Mouse (Mus musculus) forebrain, postnatal 0 days (tissue): Measurements from ENCODE around the gene Tnfrsf1a. TPM values are rescaled to one million over a fixed set of nuclear protein-coding genes. Genes with fewer than 3 reads are reported as not detected.

Source experiments
- ATAC-seq: fragments of 200-750 bp; cut with Nextera tagmentation; 2 replicates; pipeline ENCODE4 v1.8.0; 2017; ENCODE audit warnings: mild to moderate bottlenecking, moderate library complexity
- DNase-seq: peaks from one replicate; pipeline ENCODE4 v3.0.0-alpha.2; 2015
- H3K27ac ChIP-seq: fragments of 300-500 bp; sonication (generic); 2 replicates; pipeline ENCODE4 v1.5.1; 2014; ENCODE audit warnings: low read depth, mild to moderate bottlenecking, antibody characterized with exemption, low read length, moderate library complexity, mixed read lengths
- H3K27me3 ChIP-seq: fragments of 300-500 bp; sonication (generic); 2 replicates; pipeline ENCODE4 v1.6.1; 2014; ENCODE audit warnings: mild to moderate bottlenecking, low read length, mixed read lengths; ENCODE audit not compliant: insufficient read depth
- H3K36me3 ChIP-seq: fragments of 300-500 bp; sonication (generic); 2 replicates; pipeline ENCODE4 v1.6.1; 2014; ENCODE audit warnings: mild to moderate bottlenecking, moderate library complexity; ENCODE audit not compliant: insufficient read depth
- H3K4me1 ChIP-seq: fragments of 300-500 bp; sonication (generic); 2 replicates; pipeline ENCODE4 v1.6.1; 2014; ENCODE audit warnings: antibody characterized with exemption; ENCODE audit not compliant: insufficient read depth
- H3K4me2 ChIP-seq: fragments of 300-500 bp; sonication (generic); 2 replicates; pipeline ENCODE4 v1.6.1; 2014; ENCODE audit warnings: low read depth, mild to moderate bottlenecking, moderate library complexity
- H3K4me3 ChIP-seq: fragments of 300-500 bp; sonication (generic); 2 replicates; pipeline ENCODE4 v1.5.1; 2014; ENCODE audit warnings: low read depth, low read length, mixed read lengths
- H3K9ac ChIP-seq: fragments of 300-500 bp; sonication (generic); 2 replicates; pipeline ENCODE4 v1.6.1; 2014; ENCODE audit warnings: mild to moderate bottlenecking
- H3K9me3 ChIP-seq: fragments of 300-500 bp; sonication (generic); 2 replicates; pipeline ENCODE4 v1.6.1; 2016; ENCODE audit warnings: low read length
- CTCF ChIP-seq: sonication (generic); IDR thresholded peaks from 2 replicates; pipeline ENCODE4 v1.5.1; 2016; ENCODE audit warnings: antibody characterized with exemption, control low read depth, low read depth
- WGBS: fragments of 180-500 bp; shearing (Covaris S2); extraction: QIAGEN DNeasy Blood & Tissue Kit; methylation state at CpG from one replicate; pipeline ENCODE4 v1.1.7; 2014; 5-methylcytosine and 5-hydroxymethylcytosine counted together
- polyA plus RNA-seq: library from polyadenylated mRNA; unstranded; fragments of >200 nt; fragmentation: Nextera tagmentation; extraction: Ambion mirVana; gene quantifications from 2 replicates; pipeline ENCODE4 v1.2.1, GENCODE M21; 2015
- total RNA-seq: library from RNA; depleted of rRNA; stranded (reverse); fragments of >200 nt; gene quantifications from 2 replicates; pipeline ENCODE4 v1.2.3, GENCODE M21; 2014

Gene Tnfrsf1a
- total and polyA plus RNA-seq, 2 experiments from 2014 or later = 12.1 to 13.2 TPM

- Histone ChIP-seq H3K4me2 (peak overlapping the region; percentile 46), H3K9me3 (no peaks in the 10 kb centered on the region), H3K27me3 (no peaks in the 10 kb centered on the region), H3K36me3 (no peaks in the 10 kb centered on the region), H3K4me3 (peak overlapping the region; percentile 34), H3K4me1 (no peaks in the 10 kb centered on the region), H3K27ac (no peak overlapping the region), H3K9ac (peak overlapping the region; percentile 14)
- ATAC-seq (peak; percentile 7; the same call in 1 of the 2 replicates), DNase-seq (no peak)
- 12% methylated on average over 16 of the region's 20 CpGs for WGBS
- TF ChIP-seq CTCF = no peak
Observed at GRCm38 (mm10) chr6:125350231-125350994, 1.3 kb downstream of the Tnfrsf1a start.

GRCm38 (mm10) chr6:125350995-125351324 lies 1.8 kb downstream of the Tnfrsf1a start:
- Histone ChIP-seq H3K4me2 (peak overlapping the region; percentile 46), H3K27me3 (no peaks in the 10 kb centered on the region), H3K4me1 (no peaks in the 10 kb centered on the region), H3K27ac (no peak overlapping the region), H3K9ac (no peak overlapping the region), H3K9me3 (no peaks in the 10 kb centered on the region), H3K4me3 (no peak overlapping the region), H3K36me3 (no peaks in the 10 kb centered on the region)
- WGBS = 88% methylated on average over 2 of the region's 2 CpGs
- no peak for ATAC-seq
- no peak for DNase-seq
- TF ChIP-seq CTCF = no peak

GRCm38 (mm10) chr6:125351368-125352045 lies 2.3 kb downstream of the Tnfrsf1a start:
- H3K9me3 ChIP-seq = no peaks in the 10 kb centered on the region
- H3K4me3 ChIP-seq = no peak overlapping the region
- H3K27me3 ChIP-seq = no peaks in the 10 kb centered on the region
- no peak for TF ChIP-seq CTCF
- no peak for DNase-seq
- H3K27ac ChIP-seq = no peak overlapping the region
- no peaks in the 10 kb centered on the region for H3K4me1 ChIP-seq
- H3K9ac ChIP-seq = no peak overlapping the region
- H3K36me3 ChIP-seq = no peaks in the 10 kb centered on the region
- ATAC-seq = no peak
- 72% methylated on average over 8 of the region's 8 CpGs for WGBS
- no peak overlapping the region for H3K4me2 ChIP-seq

GRCm38 (mm10) chr6:125352046-125352384 lies 2.9 kb downstream of the Tnfrsf1a start:
- H3K9ac ChIP-seq = no peak overlapping the region
- 74% methylated on average over 5 of the region's 5 CpGs for WGBS
- TF ChIP-seq CTCF = no peak

GRCm38 (mm10) chr6:125352811-125353210 lies 3.6 kb downstream of the Tnfrsf1a start:
- H3K27ac ChIP-seq = no peak overlapping the region
- DNase-seq (no peak), ATAC-seq (no peak)
- 66% methylated on average over 4 of the region's 4 CpGs for WGBS
- no peaks in the 10 kb centered on the region for H3K9me3 ChIP-seq
- no peak for TF ChIP-seq CTCF
- no peaks in the 10 kb centered on the region for H3K27me3 ChIP-seq
- H3K36me3 ChIP-seq = no peaks in the 10 kb centered on the region
- no peak overlapping the region for H3K4me2 ChIP-seq
- H3K4me3 ChIP-seq = no peak overlapping the region
- no peaks in the 10 kb centered on the region for H3K4me1 ChIP-seq
- H3K9ac ChIP-seq = no peak overlapping the region

More at GRCm38 (mm10) chr6:125352046-125352384, 2.9 kb downstream of the Tnfrsf1a start:
- ATAC-seq (no peak), DNase-seq (no peak)
- Histone ChIP-seq H3K27me3 (no peaks in the 10 kb centered on the region), H3K4me2 (no peak overlapping the region), H3K27ac (no peak overlapping the region), H3K4me1 (no peaks in the 10 kb centered on the region), H3K4me3 (no peak overlapping the region), H3K36me3 (no peaks in the 10 kb centered on the region), H3K9me3 (no peaks in the 10 kb centered on the region)

- Histone ChIP-seq H3K4me1 (no peaks in the 10 kb centered on the region), H3K36me3 (no peaks in the 10 kb centered on the region), H3K27ac (no peak overlapping the region), H3K4me3 (no peak overlapping the region), H3K9me3 (no peaks in the 10 kb centered on the region), H3K9ac (no peak overlapping the region), H3K4me2 (no peak overlapping the region), H3K27me3 (no peaks in the 10 kb centered on the region)
- no peak for ATAC-seq
- no peak for TF ChIP-seq CTCF
- 85% methylated on average over 11 of the region's 11 CpGs for WGBS
- no peak for DNase-seq
Observed at GRCm38 (mm10) chr6:125353221-125353620, 4.1 kb downstream of the Tnfrsf1a start.

- no peaks in the 10 kb centered on the region for H3K36me3 ChIP-seq
- no peak overlapping the region for H3K4me2 ChIP-seq
- DNase-seq = no peak
- H3K9me3 ChIP-seq = no peaks in the 10 kb centered on the region
- H3K9ac ChIP-seq = no peak overlapping the region
- no peak overlapping the region for H3K4me3 ChIP-seq
- WGBS = 88% methylated on average over 4 of the region's 4 CpGs
- no peak for ATAC-seq
- no peaks in the 10 kb centered on the region for H3K27me3 ChIP-seq
- no peaks in the 10 kb centered on the region for H3K4me1 ChIP-seq
- no peak overlapping the region for H3K27ac ChIP-seq
- TF ChIP-seq CTCF = no peak
Observed at GRCm38 (mm10) chr6:125353655-125354054, 4.5 kb downstream of the Tnfrsf1a start.
